Mouse (Mus musculus): ENCODE data around the gene Ccnb3.
"Not testable (repeated sequence)": the region's sequence is repeated elsewhere in the genome, so short reads cannot be mapped to it uniquely, and the experiment has no call there.

Gene Ccnb3

GRCm38 (mm10) chrX:7041519-7041918 lies at the start of gene Ccnb3:
Gene Ccnb3, minus strand, starts transcription at chrX:7041619.
- no peak for DNase-seq

GRCm38 (mm10) chrX:7090323-7090722 lies 48.9 kb upstream of the Ccnb3 start:
- no peak for DNase-seq

- DNase-seq, result no peak
These were observed 44.5 kb upstream of the Ccnb3 start for GRCm38 (mm10) chrX:7085878-7086277.

GRCm38 (mm10) chrX:7079820-7080429 lies 38.5 kb upstream of the Ccnb3 start:
- DNase-seq, result no peak

- no peak for DNase-seq
These were observed 26.6 kb upstream of the Ccnb3 start for GRCm38 (mm10) chrX:7068002-7068401.

GRCm38 (mm10) chrX:7067219-7067618 lies 25.8 kb upstream of the Ccnb3 start, which contains the start of gene Akap4:
Gene Akap4, plus strand, starts transcription at chrX:7067519.
- no peak for DNase-seq

GRCm38 (mm10) chrX:7064109-7064508 lies 22.7 kb upstream of the Ccnb3 start:
- DNase-seq, result no peak

GRCm38 (mm10) chrX:7057634-7058033 lies 16.2 kb upstream of the Ccnb3 start:
- DNase-seq, result no peak

- no peak for DNase-seq
These were observed 15.6 kb upstream of the Ccnb3 start for GRCm38 (mm10) chrX:7057056-7057455.

GRCm38 (mm10) chrX:6983916-6984315 lies 57.5 kb downstream of the Ccnb3 start:
- DNase-seq, result not testable (repeated sequence)

GRCm38 (mm10) chrX:6971956-6972355 lies 69.5 kb downstream of the Ccnb3 start:
- DNase-seq, result no peak

GRCm38 (mm10) chrX:6968598-6968997 lies 72.8 kb downstream of the Ccnb3 start:
- no peak for DNase-seq

Data from right cerebral cortex, postnatal 14 days (tissue).